Mouse (Mus musculus) stomach, embryonic 15.5 days (tissue): ENCODE data around the gene Pola2. TPM values are rescaled to one million over a fixed set of nuclear protein-coding genes. Genes with fewer than 3 reads are reported as not detected.

ENCODE experiments used
- ATAC-seq: fragments of 200-750 bp; cut with Nextera tagmentation; 2 replicates; pipeline ENCODE4 v1.8.0; 2017; ENCODE audit warnings: low read depth, moderate number of reproducible peaks, moderate TSS enrichment; ENCODE audit not compliant: insufficient read depth, low FRiP score
- H3K27ac ChIP-seq: fragments of 300-500 bp; sonication (generic); 2 replicates; pipeline ENCODE4 v1.5.1; 2015; ENCODE audit warnings: mild to moderate bottlenecking, inconsistent platforms
- H3K27me3 ChIP-seq: fragments of 300-500 bp; sonication (generic); replicated peaks from 2 replicates; pipeline ENCODE4 v1.6.1; 2015; ENCODE audit warnings: inconsistent platforms
- H3K36me3 ChIP-seq: fragments of 300-500 bp; sonication (generic); 2 replicates; pipeline ENCODE4 v1.6.1; 2015; ENCODE audit warnings: inconsistent platforms
- H3K4me1 ChIP-seq: fragments of 300-500 bp; sonication (generic); 2 replicates; pipeline ENCODE4 v1.6.1; 2015; ENCODE audit warnings: inconsistent platforms
- H3K4me2 ChIP-seq: fragments of 300-500 bp; sonication (generic); 2 replicates; pipeline ENCODE4 v1.6.1; 2015; ENCODE audit warnings: mild to moderate bottlenecking, inconsistent platforms
- H3K4me3 ChIP-seq: fragments of 300-500 bp; sonication (generic); replicated peaks from 2 replicates; pipeline ENCODE4 v1.5.1; 2015; ENCODE audit warnings: inconsistent platforms
- H3K9ac ChIP-seq: fragments of 300-500 bp; sonication (generic); 2 replicates; pipeline ENCODE4 v1.6.1; 2015; ENCODE audit warnings: inconsistent platforms
- H3K9me3 ChIP-seq: fragments of 300-500 bp; sonication (generic); 2 replicates; pipeline ENCODE4 v1.6.1; 2016; ENCODE audit warnings: inconsistent platforms
- WGBS: fragments of 180-500 bp; shearing (Covaris S2); methylation state at CpG from one replicate; pipeline ENCODE4 v1.1.7; 2015; 5-methylcytosine and 5-hydroxymethylcytosine counted together
- polyA plus RNA-seq: library from polyadenylated mRNA; unstranded; fragments of >200 nt; fragmentation: Nextera tagmentation; extraction: Ambion mirVana; gene quantifications from 2 replicates; pipeline ENCODE4 v1.2.1, GENCODE M21; 2015

The Pola2 gene
- polyA plus RNA-seq, 1 experiment from 2014 or later, result 60.9 TPM

GRCm38 (mm10) chr19:5935266-5935665, 28.7 kb downstream of the Pola2 start:
- WGBS, result 20% methylated on average over 3 of the region's 3 CpGs
- ATAC-seq, result peak; percentile 79
- H3K9ac ChIP-seq, result no peak overlapping the region
- peak overlapping the region; percentile 22 for H3K4me2 ChIP-seq
- peaks cover 44% of the 10 kb centered on the region for H3K4me1 ChIP-seq
- H3K27ac ChIP-seq, result peak overlapping the region; percentile 78
- no peaks in the 10 kb centered on the region for H3K9me3 ChIP-seq
- H3K36me3 ChIP-seq, result 0 out of 2 replicates have a peak, but pooled peaks cover 8% of the 10 kb centered on the region
- no peaks in the 10 kb centered on the region for H3K27me3 ChIP-seq
- no peak overlapping the region for H3K4me3 ChIP-seq

GRCm38 (mm10) chr19:5929634-5930596, 34.1 kb downstream of the Pola2 start:
- 49% methylated on average over 14 of the region's 14 CpGs for WGBS
- Histone ChIP-seq H3K4me3 (no peak overlapping the region), H3K9ac (no peak overlapping the region), H3K27ac (peak overlapping the region; percentile 42), H3K9me3 (no peaks in the 10 kb centered on the region), H3K4me1 (peaks cover 26% of the 10 kb centered on the region), H3K4me2 (no peak overlapping the region), H3K27me3 (no peaks in the 10 kb centered on the region), H3K36me3 (no peaks in the 10 kb centered on the region)
- ATAC-seq, result no peak

GRCm38 (mm10) chr19:5928546-5928945, 35.5 kb downstream of the Pola2 start:
- peaks cover 27% of the 10 kb centered on the region for H3K4me1 ChIP-seq

GRCm38 (mm10) chr19:5928104-5928503, 35.9 kb downstream of the Pola2 start:
- Histone ChIP-seq H3K4me2 (no peak overlapping the region), H3K9me3 (no peaks in the 10 kb centered on the region), H3K27ac (no peak overlapping the region), H3K4me1 (peaks cover 28% of the 10 kb centered on the region), H3K4me3 (no peak overlapping the region), H3K9ac (no peak overlapping the region), H3K27me3 (no peaks in the 10 kb centered on the region), H3K36me3 (no peaks in the 10 kb centered on the region)
- WGBS, result 65% methylated on average over 6 of the region's 6 CpGs
- no peak for ATAC-seq

More at GRCm38 (mm10) chr19:5928546-5928945, 35.5 kb downstream of the Pola2 start:
- no peak for ATAC-seq
- H3K27ac ChIP-seq, result no peak overlapping the region
- no peak overlapping the region for H3K4me3 ChIP-seq
- no peaks in the 10 kb centered on the region for H3K36me3 ChIP-seq
- WGBS, result 50% methylated on average over 3 of the region's 3 CpGs
- H3K27me3 ChIP-seq, result no peaks in the 10 kb centered on the region
- H3K4me2 ChIP-seq, result no peak overlapping the region
- H3K9ac ChIP-seq, result no peak overlapping the region
- H3K9me3 ChIP-seq, result no peaks in the 10 kb centered on the region

GRCm38 (mm10) chr19:5927532-5927931, 36.5 kb downstream of the Pola2 start:
- Histone ChIP-seq H3K27ac (no peak overlapping the region), H3K9ac (no peak overlapping the region), H3K4me3 (no peak overlapping the region), H3K4me1 (peaks cover 33% of the 10 kb centered on the region), H3K4me2 (no peak overlapping the region), H3K9me3 (no peaks in the 10 kb centered on the region), H3K36me3 (no peaks in the 10 kb centered on the region), H3K27me3 (no peaks in the 10 kb centered on the region)
- 80% methylated on average over 8 of the region's 8 CpGs for WGBS
- ATAC-seq, result no peak

- Histone ChIP-seq H3K4me3 (no peak overlapping the region), H3K9ac (no peak overlapping the region), H3K27me3 (no peaks in the 10 kb centered on the region), H3K27ac (no peak overlapping the region), H3K4me1 (peaks cover 38% of the 10 kb centered on the region), H3K36me3 (no peaks in the 10 kb centered on the region), H3K4me2 (no peak overlapping the region), H3K9me3 (no peaks in the 10 kb centered on the region)
- WGBS, result 67% methylated on average over 11 of the region's 11 CpGs
- ATAC-seq, result no peak
Observed at GRCm38 (mm10) chr19:5927026-5927425, 37.0 kb downstream of the Pola2 start.

GRCm38 (mm10) chr19:5925311-5925855, 38.6 kb downstream of the Pola2 start:
- Histone ChIP-seq H3K9ac (0 out of 2 replicates have a peak overlapping the region, but pooled peaks have one; percentile 37), H3K4me1 (peaks cover 42% of the 10 kb centered on the region), H3K36me3 (no peaks in the 10 kb centered on the region), H3K9me3 (no peaks in the 10 kb centered on the region), H3K4me2 (peak overlapping the region; percentile 86), H3K27ac (peak overlapping the region; percentile 80), H3K27me3 (no peaks in the 10 kb centered on the region), H3K4me3 (peak overlapping the region; percentile 58)
- ATAC-seq, result no peak
- 29% methylated on average over 11 of the region's 11 CpGs for WGBS

- Histone ChIP-seq H3K36me3 (no peaks in the 10 kb centered on the region), H3K4me3 (peak within 1 kb of the TSS; percentile 58), H3K4me2 (peak within 1 kb of the TSS; percentile 86), H3K9me3 (no peaks in the 10 kb centered on the region), H3K27me3 (no peaks in the 10 kb centered on the region), H3K27ac (peak within 1 kb of the TSS; percentile 89), H3K4me1 (peaks cover 35% of the 10 kb centered on the region), H3K9ac (peak within 1 kb of the TSS; percentile 42; the same call in 1 of the 2 replicates)
- peak; percentile 94 for ATAC-seq
- 0% methylated on average over 18 of the region's 18 CpGs for WGBS
Observed at GRCm38 (mm10) chr19:5924713-5925093, 39.3 kb downstream of the Pola2 start, which contains the start of gene Cdc42ep2. Gene Cdc42ep2, minus strand, starts transcription at chr19:5924816.

- Histone ChIP-seq H3K27me3 (no peaks in the 10 kb centered on the region), H3K27ac (peak overlapping the region; percentile 89), H3K36me3 (no peaks in the 10 kb centered on the region), H3K4me1 (peaks cover 31% of the 10 kb centered on the region), H3K9ac (peak overlapping the region; percentile 42; the same call in 1 of the 2 replicates), H3K4me3 (peak overlapping the region; percentile 58), H3K4me2 (peak overlapping the region; percentile 86), H3K9me3 (no peaks in the 10 kb centered on the region)
- under 1% methylated on average over 38 of the region's 38 CpGs for WGBS
- peak; percentile 65 for ATAC-seq
Observed at GRCm38 (mm10) chr19:5923990-5924712, 39.9 kb downstream of the Pola2 start.

- Histone ChIP-seq H3K27me3 (no peaks in the 10 kb centered on the region), H3K4me2 (peak overlapping the region; percentile 43), H3K36me3 (0 out of 2 replicates have a peak, but pooled peaks cover 4% of the 10 kb centered on the region), H3K4me3 (peak overlapping the region; percentile 12), H3K27ac (peak overlapping the region; percentile 40; the same call in 1 of the 2 replicates), H3K4me1 (peaks cover 26% of the 10 kb centered on the region), H3K9ac (no peak overlapping the region), H3K9me3 (no peaks in the 10 kb centered on the region)
- WGBS, result 93% methylated on average over 3 of the region's 3 CpGs
- no peak for ATAC-seq
Observed at GRCm38 (mm10) chr19:5922963-5923362, 41.0 kb downstream of the Pola2 start.

GRCm38 (mm10) chr19:5922119-5922942, 41.7 kb downstream of the Pola2 start:
- Histone ChIP-seq H3K4me2 (peak overlapping the region; percentile 43), H3K27ac (peak overlapping the region; percentile 40), H3K4me1 (peaks cover 26% of the 10 kb centered on the region), H3K27me3 (no peaks in the 10 kb centered on the region), H3K36me3 (0 out of 2 replicates have a peak, but pooled peaks cover 10% of the 10 kb centered on the region), H3K9me3 (no peaks in the 10 kb centered on the region), H3K9ac (no peak overlapping the region), H3K4me3 (peak overlapping the region; percentile 12)
- ATAC-seq, result peak; percentile 32; the same call in 1 of the 2 replicates
- 63% methylated on average over 15 of the region's 15 CpGs for WGBS
